Mouse (Mus musculus): Measurements from ENCODE around the gene Ppm1e. TPM values are rescaled to one million over a fixed set of nuclear protein-coding genes. Genes with fewer than 3 reads are reported as not detected.

Ppm1e gene
- polyA plus RNA-seq, 1 experiment, result 3.6 TPM

DNA sequence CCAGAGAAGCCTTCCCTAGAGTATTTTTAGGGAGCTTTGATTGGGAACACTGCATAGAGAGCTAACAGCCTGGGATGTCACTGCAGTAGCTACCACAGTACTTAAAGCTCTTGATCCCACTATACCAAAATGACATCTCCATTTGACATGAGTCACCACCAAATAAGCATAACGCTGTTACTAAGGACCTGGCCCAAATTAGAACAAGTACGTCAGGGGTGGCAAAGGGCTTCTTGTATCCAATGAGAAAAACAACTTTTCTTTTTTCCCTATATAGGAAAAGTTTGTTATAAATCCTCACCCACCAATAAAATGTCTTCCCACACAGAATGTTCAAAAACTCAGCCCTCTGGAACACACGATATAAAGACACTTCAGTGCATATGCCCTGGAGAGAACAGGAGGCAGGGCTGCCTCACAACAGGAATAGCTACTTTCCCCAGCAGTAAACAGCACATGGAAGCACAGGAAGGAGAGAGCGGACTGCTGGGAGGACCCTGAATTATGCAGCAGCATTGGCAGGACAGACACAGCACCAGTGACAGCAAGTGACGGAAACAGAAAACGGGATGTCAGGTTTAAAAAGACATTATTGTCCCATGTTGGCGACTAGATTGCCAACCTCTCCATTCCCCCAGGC lies 119.8 kb downstream of the Ppm1e start:
- Histone ChIP-seq H3K27ac (ENCODE audit: control insufficient read depth, insufficient read depth, low read length) (peak overlapping the region; percentile 29), H3K36me3 (ENCODE audit: control insufficient read depth, insufficient read depth, low read length) (no peaks in the 10 kb centered on the region), H3K4me1 (replicated peaks; ENCODE audit: control insufficient read depth, insufficient read depth, low read length) (peaks cover 39% of the 10 kb centered on the region), H3K4me3 (ENCODE audit: control insufficient read depth, insufficient read depth, low read length) (no peak overlapping the region), H3K27me3 (ENCODE audit: control insufficient read depth, insufficient read depth, low read length) (no peaks in the 10 kb centered on the region)
- WGBS, result 94% methylated on average over 7 of the region's 7 CpGs
- DNase-seq, result no peak
- no peak for TF ChIP-seq POLR2A (IDR thresholded peaks at IDR 0.05; ENCODE audit: control insufficient read depth, extremely low read depth, insufficient read depth, low read length, poor library complexity)
- no peak for TF ChIP-seq CTCF (IDR thresholded peaks at IDR 0.05; ENCODE audit: borderline replicate concordance, control insufficient read depth, extremely low read depth, insufficient read depth, low read length, poor library complexity)

DNA sequence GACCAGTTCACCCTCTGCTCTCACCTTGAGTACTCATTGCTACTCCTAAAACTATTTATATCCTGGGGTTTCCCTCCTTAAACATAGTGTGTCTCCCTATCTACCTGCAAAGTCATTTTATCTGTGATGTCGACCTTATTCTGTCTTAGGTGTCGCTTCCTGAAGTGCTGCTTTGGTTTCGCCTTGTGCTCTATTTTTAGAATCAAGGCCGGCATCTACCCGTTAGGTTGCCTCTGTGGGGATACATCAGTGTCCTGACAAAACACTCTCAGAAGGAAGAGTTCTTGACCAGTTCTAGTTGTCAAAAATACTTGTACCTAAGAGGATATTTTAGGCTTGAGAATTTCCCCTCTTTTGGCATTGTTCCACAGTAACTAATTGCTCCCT lies 123.3 kb downstream of the Ppm1e start:
- no peak for DNase-seq
- Histone ChIP-seq H3K36me3 (ENCODE audit: control insufficient read depth, insufficient read depth, low read length) (no peaks in the 10 kb centered on the region), H3K4me3 (ENCODE audit: control insufficient read depth, insufficient read depth, low read length) (no peak overlapping the region), H3K4me1 (replicated peaks; ENCODE audit: control insufficient read depth, insufficient read depth, low read length) (peaks cover 38% of the 10 kb centered on the region), H3K27me3 (ENCODE audit: control insufficient read depth, insufficient read depth, low read length) (no peaks in the 10 kb centered on the region), H3K27ac (ENCODE audit: control insufficient read depth, insufficient read depth, low read length) (peak overlapping the region; percentile 48; the same call in 1 of the 2 replicates)
- TF ChIP-seq POLR2A (IDR thresholded peaks at IDR 0.05; ENCODE audit: control insufficient read depth, extremely low read depth, insufficient read depth, low read length, poor library complexity), result no peak
- no peak for TF ChIP-seq CTCF (IDR thresholded peaks at IDR 0.05; ENCODE audit: borderline replicate concordance, control insufficient read depth, extremely low read depth, insufficient read depth, low read length, poor library complexity)
- WGBS, result 1% methylated on average over 5 of the region's 5 CpGs

- peaks cover 36% of the 10 kb centered on the region for H3K4me1 ChIP-seq (replicated peaks; ENCODE audit: control insufficient read depth, insufficient read depth, low read length)
- 94% methylated on average over 12 of the region's 12 CpGs for WGBS
- no peak for DNase-seq
- H3K27me3 ChIP-seq (ENCODE audit: control insufficient read depth, insufficient read depth, low read length), result no peaks in the 10 kb centered on the region
- H3K27ac ChIP-seq (ENCODE audit: control insufficient read depth, insufficient read depth, low read length), result peak overlapping the region; percentile 48; the same call in 1 of the 2 replicates
- TF ChIP-seq CTCF (IDR thresholded peaks at IDR 0.05; ENCODE audit: borderline replicate concordance, control insufficient read depth, extremely low read depth, insufficient read depth, low read length, poor library complexity) (no peak), POLR2A (IDR thresholded peaks at IDR 0.05; ENCODE audit: control insufficient read depth, extremely low read depth, insufficient read depth, low read length, poor library complexity) (no peak)
- H3K36me3 ChIP-seq (ENCODE audit: control insufficient read depth, insufficient read depth, low read length), result no peaks in the 10 kb centered on the region
- no peak overlapping the region for H3K4me3 ChIP-seq (ENCODE audit: control insufficient read depth, insufficient read depth, low read length)
Measured at GRCm38 (mm10) chr11:87234743-87235485, 123.9 kb downstream of the Ppm1e start.

GRCm38 (mm10) chr11:87233377-87233776 lies 125.4 kb downstream of the Ppm1e start:
- 68% methylated on average over 5 of the region's 5 CpGs for WGBS
- H3K4me3 ChIP-seq (ENCODE audit: control insufficient read depth, insufficient read depth, low read length), result no peak overlapping the region
- peak overlapping the region; percentile 70 for H3K27ac ChIP-seq (ENCODE audit: control insufficient read depth, insufficient read depth, low read length)
- DNase-seq, result no peak
- H3K27me3 ChIP-seq (ENCODE audit: control insufficient read depth, insufficient read depth, low read length), result no peaks in the 10 kb centered on the region
- H3K4me1 ChIP-seq (replicated peaks; ENCODE audit: control insufficient read depth, insufficient read depth, low read length), result peaks cover 32% of the 10 kb centered on the region
- H3K36me3 ChIP-seq (ENCODE audit: control insufficient read depth, insufficient read depth, low read length), result no peaks in the 10 kb centered on the region
- no peak for TF ChIP-seq CTCF (IDR thresholded peaks at IDR 0.05; ENCODE audit: borderline replicate concordance, control insufficient read depth, extremely low read depth, insufficient read depth, low read length, poor library complexity)
- no peak for TF ChIP-seq POLR2A (IDR thresholded peaks at IDR 0.05; ENCODE audit: control insufficient read depth, extremely low read depth, insufficient read depth, low read length, poor library complexity)

DNA sequence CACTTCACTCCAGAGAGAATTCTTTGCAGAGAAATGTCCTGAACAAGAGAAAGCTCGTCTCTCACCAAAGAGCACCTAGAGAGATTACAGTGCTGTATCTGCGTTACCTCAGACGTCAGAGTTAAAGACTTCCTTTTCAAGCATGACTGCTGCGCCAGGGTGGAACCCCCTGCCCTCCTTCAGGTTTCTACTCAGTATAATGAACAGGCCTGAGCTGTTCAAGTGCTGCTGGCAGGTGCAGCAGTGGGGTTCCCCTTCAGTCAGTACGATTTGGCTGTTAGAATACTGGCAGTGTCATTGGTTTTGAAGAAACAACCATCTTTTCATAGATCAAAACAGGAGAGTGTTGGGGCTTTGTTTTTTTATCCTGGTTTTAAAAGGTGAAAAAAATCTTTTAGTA lies 131.8 kb downstream of the Ppm1e start:
- H3K36me3 ChIP-seq (ENCODE audit: control insufficient read depth, insufficient read depth, low read length), result no peaks in the 10 kb centered on the region
- 65% methylated on average over 5 of the region's 5 CpGs for WGBS
- H3K27ac ChIP-seq (ENCODE audit: control insufficient read depth, insufficient read depth, low read length), result peak overlapping the region; percentile 42; the same call in 1 of the 2 replicates
- TF ChIP-seq POLR2A (IDR thresholded peaks at IDR 0.05; ENCODE audit: control insufficient read depth, extremely low read depth, insufficient read depth, low read length, poor library complexity) (no peak), CTCF (IDR thresholded peaks at IDR 0.05; ENCODE audit: borderline replicate concordance, control insufficient read depth, extremely low read depth, insufficient read depth, low read length, poor library complexity) (no peak)
- H3K27me3 ChIP-seq (ENCODE audit: control insufficient read depth, insufficient read depth, low read length), result no peaks in the 10 kb centered on the region
- H3K4me3 ChIP-seq (ENCODE audit: control insufficient read depth, insufficient read depth, low read length), result no peak overlapping the region
- DNase-seq, result no peak
- peaks cover 11% of the 10 kb centered on the region for H3K4me1 ChIP-seq (replicated peaks; ENCODE audit: control insufficient read depth, insufficient read depth, low read length)

- no peak for DNase-seq
- Histone ChIP-seq H3K4me1 (replicated peaks; ENCODE audit: control insufficient read depth, insufficient read depth, low read length) (peaks cover 5% of the 10 kb centered on the region), H3K4me3 (ENCODE audit: control insufficient read depth, insufficient read depth, low read length) (no peak overlapping the region), H3K27ac (ENCODE audit: control insufficient read depth, insufficient read depth, low read length) (no peak overlapping the region), H3K27me3 (ENCODE audit: control insufficient read depth, insufficient read depth, low read length) (no peaks in the 10 kb centered on the region), H3K36me3 (ENCODE audit: control insufficient read depth, insufficient read depth, low read length) (no peaks in the 10 kb centered on the region)
- 93% methylated on average over 3 of the region's 3 CpGs for WGBS
- TF ChIP-seq CTCF (IDR thresholded peaks at IDR 0.05; ENCODE audit: borderline replicate concordance, control insufficient read depth, extremely low read depth, insufficient read depth, low read length, poor library complexity), result no peak
- no peak for TF ChIP-seq POLR2A (IDR thresholded peaks at IDR 0.05; ENCODE audit: control insufficient read depth, extremely low read depth, insufficient read depth, low read length, poor library complexity)
Measured at GRCm38 (mm10) chr11:87222686-87223085, 136.1 kb downstream of the Ppm1e start.

Data from thymus, adult 2 months (tissue).